ENCODE assay signal across 14 mouse cellular contexts in the genomic region with DNA sequence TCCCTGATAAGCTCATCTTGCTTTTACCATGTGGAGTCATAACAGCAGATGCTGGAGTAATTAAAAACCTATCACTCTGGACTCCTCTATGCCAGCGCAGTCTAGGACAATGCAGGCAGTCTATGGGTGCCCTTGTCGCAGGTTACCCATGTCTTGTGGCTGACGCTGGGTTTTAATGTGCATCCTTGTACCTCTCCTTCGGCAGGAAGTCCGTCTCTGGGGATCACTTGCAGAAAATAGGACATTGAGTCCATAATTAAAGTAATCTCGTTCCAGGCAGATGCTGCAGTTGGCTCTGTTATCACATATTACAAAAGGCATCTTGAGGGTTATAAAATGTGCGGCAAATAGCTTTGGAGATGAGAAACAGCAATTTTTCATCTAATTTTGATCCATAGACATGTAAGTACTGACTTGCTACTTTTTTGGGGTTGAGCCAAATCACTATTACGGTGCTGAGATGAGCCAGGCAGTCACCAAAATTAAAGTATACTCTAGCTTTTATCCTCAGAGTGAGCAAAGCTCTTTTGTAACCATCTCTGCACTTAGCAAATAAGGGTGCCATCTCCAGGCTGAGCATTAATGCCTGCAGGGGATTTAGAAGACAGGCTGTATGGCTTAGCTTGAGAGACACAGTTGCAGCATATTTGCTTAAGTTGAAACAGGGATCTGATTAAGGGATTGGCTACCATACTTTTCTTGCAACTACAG.
DNase-seq lines count a peak whose midpoint lies in the region; ATAC-seq lines count a peak whose summit lies in the region.
"Had no signal": no experiment of that assay in that cellular context is flagged by ENCODE, and none has a peak within 500 bp of the region (broad histone marks: within the 10 kb centered on the region; RNA-seq: fewer than 3 reads in every experiment).

No protein-coding gene starts in this region.

- H3K4me2 ChIP-seq in embryonic facial prominence, embryonic 14.5 days (ENCODE audit: low read depth, low read length) = no peak overlapping the region
- H3K4me2 ChIP-seq in midbrain, embryonic 15.5 days = no peak overlapping the region
- no peak overlapping the region for H3K4me2 ChIP-seq in heart, embryonic 11.5 days
- H3K4me2 ChIP-seq in heart, embryonic 12.5 days = no peak overlapping the region
- H3K4me2 ChIP-seq: liver, embryonic 13.5 days had no signal

- H3K4me3 ChIP-seq in embryonic facial prominence, embryonic 14.5 days (ENCODE audit: low read depth, low read length) = no peak overlapping the region
- no peak overlapping the region for H3K4me3 ChIP-seq in midbrain, embryonic 15.5 days
- H3K4me3 ChIP-seq in heart, embryonic 11.5 days (ENCODE audit: low read depth, low read length) = no peak overlapping the region
- no peak overlapping the region for H3K4me3 ChIP-seq in heart, embryonic 12.5 days
- H3K4me3 ChIP-seq: liver, embryonic 13.5 days had no signal

- no peaks in the 10 kb centered on the region for H3K36me3 ChIP-seq in embryonic facial prominence, embryonic 14.5 days (ENCODE audit: control insufficient read depth, insufficient read depth, low read length)
- H3K36me3 ChIP-seq in midbrain, embryonic 15.5 days (replicated peaks) = no peaks in the 10 kb centered on the region
- no peaks in the 10 kb centered on the region for H3K36me3 ChIP-seq in heart, embryonic 11.5 days (ENCODE audit: control insufficient read depth, insufficient read depth, low read length)
- H3K36me3 ChIP-seq in heart, embryonic 12.5 days = no peaks in the 10 kb centered on the region
- H3K36me3 ChIP-seq: liver, embryonic 13.5 days had no signal

- H3K9ac ChIP-seq in embryonic facial prominence, embryonic 14.5 days (ENCODE audit: low read depth, low read length) = no peak overlapping the region
- H3K9ac ChIP-seq in midbrain, embryonic 15.5 days = no peak overlapping the region
- H3K9ac ChIP-seq in heart, embryonic 11.5 days (ENCODE audit: low read depth, low read length) = no peak overlapping the region
- no peak overlapping the region for H3K9ac ChIP-seq in heart, embryonic 12.5 days
- H3K9ac ChIP-seq: liver, embryonic 13.5 days had no signal

- no peaks in the 10 kb centered on the region for H3K9me3 ChIP-seq in embryonic facial prominence, embryonic 14.5 days (ENCODE audit: control insufficient read depth, low read length)
- no peaks in the 10 kb centered on the region for H3K9me3 ChIP-seq in midbrain, embryonic 15.5 days
- H3K9me3 ChIP-seq in heart, embryonic 11.5 days (replicated peaks; ENCODE audit: control insufficient read depth, low read length) = no peaks in the 10 kb centered on the region
- no peaks in the 10 kb centered on the region for H3K9me3 ChIP-seq in heart, embryonic 12.5 days (replicated peaks)
- H3K9me3 ChIP-seq: liver, embryonic 13.5 days had no signal

- ATAC-seq in frontal cortex, adult (ENCODE audit: low TSS enrichment) = peak; percentile 65
- ATAC-seq in embryonic facial prominence, embryonic 14.5 days (ENCODE audit: low read depth) = no peak; the same call in 1 of the 2 replicates
- ATAC-seq in midbrain, embryonic 15.5 days (replicated peaks) = peak; percentile 87
- no peak for ATAC-seq in heart, embryonic 11.5 days (replicated peaks; ENCODE audit: insufficient number of reproducible peaks, low FRiP score, low TSS enrichment)
- ATAC-seq in heart, embryonic 12.5 days (ENCODE audit: insufficient number of reproducible peaks, low FRiP score) = no peak
- ATAC-seq: CD4-positive, CD25-positive, alpha-beta regulatory T cell, adult 4 months; intestine, postnatal 0 days had no signal

- intact Hi-C loops in gastrocnemius, postnatal 36 days (cut with DNase I) = no loop called here

- no peaks in the 10 kb centered on the region for H3K27me3 ChIP-seq in embryonic facial prominence, embryonic 14.5 days (replicated peaks; ENCODE audit: control insufficient read depth, insufficient read depth, low read length)
- H3K27me3 ChIP-seq in midbrain, embryonic 15.5 days (replicated peaks) = no peaks in the 10 kb centered on the region
- no peaks in the 10 kb centered on the region for H3K27me3 ChIP-seq in heart, embryonic 11.5 days (ENCODE audit: control insufficient read depth, insufficient read depth, low read length)
- no peaks in the 10 kb centered on the region for H3K27me3 ChIP-seq in heart, embryonic 12.5 days (replicated peaks)
- H3K27me3 ChIP-seq: liver, embryonic 13.5 days had no signal

- no peak overlapping the region for H3K27ac ChIP-seq in embryonic facial prominence, embryonic 14.5 days (replicated peaks; ENCODE audit: low read depth, low read length)
- H3K27ac ChIP-seq in midbrain, embryonic 15.5 days = peak overlapping the region; percentile 26; the same call in 1 of the 2 replicates
- H3K27ac ChIP-seq in heart, embryonic 11.5 days (ENCODE audit: low read depth, low read length) = no peak overlapping the region
- no peak overlapping the region for H3K27ac ChIP-seq in heart, embryonic 12.5 days (ENCODE audit: poor library complexity, severe bottlenecking)
- H3K27ac ChIP-seq: liver, embryonic 13.5 days had no signal

- no peaks in the 10 kb centered on the region for H3K4me1 ChIP-seq in embryonic facial prominence, embryonic 14.5 days (ENCODE audit: control insufficient read depth, insufficient read depth, low read length)
- H3K4me1 ChIP-seq in midbrain, embryonic 15.5 days = peaks cover 9% of the 10 kb centered on the region; the same call in 1 of the 2 replicates
- H3K4me1 ChIP-seq in heart, embryonic 11.5 days (ENCODE audit: control insufficient read depth, insufficient read depth, low read length) = no peaks in the 10 kb centered on the region
- no peaks in the 10 kb centered on the region for H3K4me1 ChIP-seq in heart, embryonic 12.5 days (replicated peaks)
- H3K4me1 ChIP-seq: liver, embryonic 13.5 days had no signal

- 56% methylated on average over 8 of the region's 8 CpGs for WGBS in embryonic facial prominence, embryonic 14.5 days
- 45% methylated on average over 8 of the region's 8 CpGs for WGBS in midbrain, embryonic 15.5 days
- WGBS in heart, embryonic 11.5 days (ENCODE audit: insufficient replicate concordance) = 84% methylated on average over 8 of the region's 8 CpGs
- WGBS in heart, embryonic 12.5 days = 83% methylated on average over 8 of the region's 8 CpGs

- DNase-seq in frontal cortex, postnatal 14 days (ENCODE audit: low spot score in 2 of 2) = no peak
- peak; percentile 68 for DNase-seq in brain, adult 2 months (ENCODE audit: low read depth, low spot score)
- DNase-seq in embryonic facial prominence, embryonic 14.5 days (ENCODE audit: low spot score) = peak; percentile 55
- no peak for DNase-seq in gastrocnemius, postnatal 36 days
- DNase-seq: kidney, postnatal 4 days; liver, embryonic 13.5 days; lung, postnatal 14 days; thymus, adult 18-20 months had no signal

Comparison
In these comparisons a context has a peak if more than half of its experiments do, and no peak if none do; other contexts are left out.
1. ATAC-seq: peak in frontal cortex, adult (single experiment) and midbrain, embryonic 15.5 days (single experiment); none in embryonic facial prominence, embryonic 14.5 days (single experiment), heart, embryonic 11.5 days (single experiment) and heart, embryonic 12.5 days (single experiment).
2. DNase-seq: peak in brain, adult 2 months (single experiment) and embryonic facial prominence, embryonic 14.5 days (single experiment); none in frontal cortex, postnatal 14 days (0 of 2) and gastrocnemius, postnatal 36 days (0 of 2).